Mouse (Mus musculus): ENCODE measurements around the gene Ntmt1.
A peak's percentile ranks its signal among the peaks of the same experiment; 100 is the strongest.

Gene Ntmt1

DNA sequence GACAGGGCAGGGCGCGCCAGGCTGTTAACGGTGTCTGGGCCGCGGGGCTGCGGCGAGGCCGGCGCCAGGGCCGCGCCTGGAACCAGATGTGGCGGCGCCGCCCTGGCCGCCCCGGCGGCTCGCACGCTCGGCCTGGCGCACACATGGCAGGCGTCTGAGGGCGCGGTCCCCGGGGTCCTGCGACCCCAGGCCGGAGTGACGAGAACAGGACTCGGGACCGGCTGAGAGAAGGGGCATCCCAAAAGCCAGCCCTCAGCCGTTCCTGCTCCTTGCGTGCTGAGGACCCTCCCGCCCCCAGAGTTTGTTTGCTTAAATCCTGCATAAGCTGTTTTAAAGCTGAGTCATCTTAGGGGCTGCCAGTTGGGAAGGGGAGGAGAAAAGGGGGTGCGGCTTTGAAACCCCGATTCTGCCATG, 57.3 kb downstream of the Ntmt1 start:
- DNase-seq (ENCODE audit: low read depth, low spot score), result peak; percentile 80

DNA sequence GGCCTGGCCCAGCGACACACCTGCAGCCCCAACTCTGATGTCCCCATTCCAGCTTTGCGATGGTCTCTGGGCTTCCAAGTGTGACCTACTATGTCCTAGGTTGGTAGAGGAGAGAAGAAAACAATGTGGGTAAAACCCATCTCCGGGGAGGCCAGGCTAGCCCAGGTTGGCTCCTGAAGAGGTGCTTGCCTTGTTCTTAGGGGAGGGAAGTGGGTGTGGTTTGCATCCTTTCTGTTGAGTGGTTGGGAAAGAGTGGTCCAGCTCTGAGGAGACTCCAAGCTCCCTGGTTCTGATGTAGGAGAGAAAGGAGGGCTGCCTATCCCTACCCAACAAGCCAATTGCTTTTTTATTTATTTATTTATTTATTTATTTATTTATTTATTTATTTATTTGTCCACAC, 57.8 kb downstream of the Ntmt1 start:
- peak; percentile 58 for DNase-seq (ENCODE audit: low read depth, low spot score)

DNA sequence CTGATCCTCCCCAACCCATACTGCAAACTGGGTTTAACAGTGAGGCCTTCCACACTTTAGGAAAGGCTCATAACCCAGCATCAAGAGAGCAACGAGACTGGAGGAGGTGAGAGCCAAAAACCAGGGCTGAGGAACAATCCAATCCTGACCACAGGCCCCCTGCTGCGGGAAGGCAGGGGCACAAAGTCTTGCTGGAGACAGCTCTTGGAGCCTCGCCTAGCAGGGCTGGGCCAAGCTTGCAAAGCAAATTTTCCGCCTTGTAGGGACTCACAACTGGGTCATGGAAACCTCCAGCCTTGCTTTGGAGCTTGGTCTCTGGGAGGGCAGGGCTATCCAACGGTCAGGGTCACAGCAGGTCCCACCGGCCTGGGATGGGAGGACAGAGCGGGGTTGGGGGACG, 63.2 kb downstream of the Ntmt1 start:
- peak; percentile 75 for DNase-seq (ENCODE audit: low read depth, low spot score)
